Mouse (Mus musculus): ENCODE measurements at regions not wholly inside any gene's neighbourhood (a gene's known extent, or its start where the extent isn't known, plus 50 kb on each side); places are given as distances from the start of the nearest gene placed in this dataset.
A peak's percentile ranks its signal among the peaks of the same experiment; 100 is the strongest.

DNA sequence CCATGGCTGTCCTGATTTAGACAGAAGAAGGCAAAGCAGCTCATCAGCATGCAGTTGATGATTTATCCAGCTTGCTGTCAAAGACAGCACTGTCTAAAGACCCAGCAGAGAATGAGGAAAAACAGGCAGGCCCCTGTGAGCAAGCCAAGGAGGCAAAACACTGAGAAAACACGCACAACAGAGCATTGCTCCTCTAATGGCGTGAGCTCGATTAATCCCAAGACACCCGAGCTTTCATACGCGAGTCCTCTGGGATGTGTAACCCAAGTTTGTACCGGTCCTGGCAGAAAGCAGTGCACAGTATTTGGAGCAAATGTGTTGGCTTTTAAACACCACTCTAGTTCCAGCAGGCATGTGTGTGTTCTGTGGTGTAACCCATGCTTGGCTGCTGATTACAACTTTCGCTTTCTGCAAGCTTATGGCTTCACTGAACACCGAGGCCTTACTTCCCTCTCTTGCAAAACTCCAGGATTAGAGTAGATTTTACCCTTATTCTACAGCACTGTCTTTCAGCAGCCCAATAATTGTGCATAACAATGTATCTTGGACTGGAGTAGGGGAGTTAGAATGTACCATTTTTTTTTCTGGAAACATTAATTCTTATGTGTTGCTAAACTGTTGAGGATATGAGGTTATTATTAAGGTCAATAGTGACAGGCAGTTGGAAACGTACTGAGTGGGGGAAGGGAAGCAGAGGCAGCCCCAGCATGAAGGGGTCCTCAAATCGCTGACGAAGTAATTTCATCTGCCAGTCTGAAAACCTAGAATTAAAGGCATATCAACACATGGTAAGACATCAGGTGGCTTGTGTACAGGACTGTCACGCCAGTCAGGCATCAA is 52.0 kb upstream of the Skap2 start:
- H3K27me3 ChIP-seq (ENCODE audit: control insufficient read depth, insufficient read depth, low read length), result 0 out of 2 replicates have a peak, but pooled peaks cover 4% of the 10 kb centered on the region
- no peak overlapping the region for H3K4me3 ChIP-seq (ENCODE audit: low read length)
- H3K9me3 ChIP-seq (replicated peaks; ENCODE audit: control insufficient read depth, low read length), result no peaks in the 10 kb centered on the region
- 0 out of 2 replicates have a peak overlapping the region, but pooled peaks have one; percentile 3 for H3K27ac ChIP-seq (ENCODE audit: low read length)
- no peak overlapping the region for H3K4me2 ChIP-seq (ENCODE audit: low read depth, low read length)
- H3K4me1 ChIP-seq (ENCODE audit: control insufficient read depth, insufficient read depth, low read length), result no peaks in the 10 kb centered on the region
- ATAC-seq (replicated peaks; ENCODE audit: extremely low read depth, insufficient read depth, low FRiP score), result no peak
- H3K9ac ChIP-seq (ENCODE audit: low read length), result no peak overlapping the region
- WGBS, result 63% methylated on average over 13 of the region's 13 CpGs
- no peaks in the 10 kb centered on the region for H3K36me3 ChIP-seq (ENCODE audit: control insufficient read depth, insufficient read depth)
